Mouse (Mus musculus) limb, embryonic 12.5 days (tissue): Measurements from ENCODE around the gene Zrsr2. TPM values are rescaled to one million over a fixed set of nuclear protein-coding genes. Genes with fewer than 3 reads are reported as not detected.
A peak's percentile ranks its signal among the peaks of the same experiment; 100 is the strongest.

ENCODE experiments used
- ATAC-seq: fragments of 200-750 bp; cut with Nextera tagmentation; 2 replicates; pipeline ENCODE4 v1.8.0; 2017; ENCODE audit warnings: low read depth, moderate TSS enrichment; ENCODE audit not compliant: insufficient number of reproducible peaks, insufficient read depth, low FRiP score, low TSS enrichment
- H3K27ac ChIP-seq: fragments of 300-500 bp; sonication (generic); 2 replicates; pipeline ENCODE4 v1.5.1; 2016; ENCODE audit warnings: mild to moderate bottlenecking, moderate library complexity
- H3K27me3 ChIP-seq: fragments of 300-500 bp; sonication (generic); 2 replicates; pipeline ENCODE4 v1.6.1; 2016; ENCODE audit warnings: mild to moderate bottlenecking, moderate library complexity
- H3K36me3 ChIP-seq: fragments of 300-500 bp; sonication (generic); 2 replicates; pipeline ENCODE4 v1.6.1; 2016; ENCODE audit warnings: mild to moderate bottlenecking, moderate library complexity
- H3K4me1 ChIP-seq: fragments of 300-500 bp; sonication (generic); replicated peaks from 2 replicates; pipeline ENCODE4 v1.6.1; 2016
- H3K4me2 ChIP-seq: fragments of 300-500 bp; sonication (generic); 2 replicates; pipeline ENCODE4 v1.6.1; 2016; ENCODE audit warnings: mild to moderate bottlenecking, moderate library complexity
- H3K4me3 ChIP-seq: fragments of 300-500 bp; sonication (generic); replicated peaks from 2 replicates; pipeline ENCODE4 v1.5.1; 2016; ENCODE audit warnings: mild to moderate bottlenecking
- H3K9ac ChIP-seq: fragments of 300-500 bp; sonication (generic); replicated peaks from 2 replicates; pipeline ENCODE4 v1.6.1; 2016; ENCODE audit warnings: mild to moderate bottlenecking, moderate library complexity
- H3K9me3 ChIP-seq: fragments of 300-500 bp; sonication (generic); 2 replicates; pipeline ENCODE4 v1.6.1; 2016; ENCODE audit warnings: mild to moderate bottlenecking, moderate library complexity
- WGBS: fragments of 180-500 bp; shearing (Covaris S2); methylation state at CpG from one replicate; pipeline ENCODE4 v1.1.7; 2016; 5-methylcytosine and 5-hydroxymethylcytosine counted together
- polyA plus RNA-seq: library from polyadenylated mRNA; unstranded; fragments of >200 nt; fragmentation: Nextera tagmentation; extraction: Ambion mirVana; gene quantifications from 2 replicates; pipeline ENCODE4 v1.2.1, GENCODE M21; 2016

The Zrsr2 gene
- 85.8 and 94.1 TPM in 2 replicates for polyA plus RNA-seq

DNA sequence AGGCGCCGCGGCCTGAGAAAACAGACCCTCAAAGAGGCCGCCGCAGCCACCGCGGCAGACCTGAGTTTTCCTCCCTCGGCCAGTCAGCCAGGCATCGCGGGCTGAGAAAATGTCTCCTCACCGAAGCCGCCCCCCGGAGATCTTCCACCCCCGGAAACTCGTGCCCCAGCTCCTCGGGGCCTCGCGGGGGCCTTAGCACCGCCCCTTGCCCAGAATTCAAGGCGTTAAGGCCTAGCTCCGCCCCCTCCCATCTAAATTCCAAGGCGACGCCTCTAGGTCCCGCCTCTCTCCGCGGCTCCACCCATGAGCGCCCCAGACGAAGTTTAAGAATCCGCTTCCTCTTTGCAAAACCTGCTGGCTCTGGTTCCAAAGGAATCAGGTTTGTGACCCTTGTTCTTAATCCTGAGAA lies at the start of gene Zrsr2:
Gene Zrsr2 (minus strand): TSS at position 195 of the 409 bp plus-strand sequence.
- peak within 1 kb of the TSS; percentile 98 for H3K27ac ChIP-seq
- ATAC-seq = peak; percentile 93
- peak within 1 kb of the TSS; percentile 66 for H3K9ac ChIP-seq
- WGBS = 16% methylated on average over 25 of the region's 29 CpGs
- H3K36me3 ChIP-seq = peaks cover 21% of the 10 kb centered on the region
- H3K4me1 ChIP-seq = no peaks in the 10 kb centered on the region
- H3K27me3 ChIP-seq = peaks cover 28% of the 10 kb centered on the region
- peak within 1 kb of the TSS; percentile 56 for H3K4me3 ChIP-seq
- peak within 1 kb of the TSS; percentile 59 for H3K4me2 ChIP-seq
- H3K9me3 ChIP-seq = no peaks in the 10 kb centered on the region

- Histone ChIP-seq H3K27me3 (no peaks in the 10 kb centered on the region; the same call in 1 of the 2 replicates), H3K9me3 (no peaks in the 10 kb centered on the region), H3K36me3 (no peaks in the 10 kb centered on the region), H3K4me2 (no peak overlapping the region), H3K9ac (no peak overlapping the region), H3K27ac (no peak overlapping the region), H3K4me1 (no peaks in the 10 kb centered on the region), H3K4me3 (no peak overlapping the region)
- no peak for ATAC-seq
- WGBS = 30% methylated on average over 2 of the region's 2 CpGs
These were observed 46.3 kb upstream of the Zrsr2 start for GRCm38 (mm10) chrX:164004809-164005208.

- 85% methylated on average over 1 of the region's 1 CpGs for WGBS
- peaks cover 15% of the 10 kb centered on the region for H3K27me3 ChIP-seq
- H3K27ac ChIP-seq = no peak overlapping the region
- no peak overlapping the region for H3K4me3 ChIP-seq
- H3K36me3 ChIP-seq = no peaks in the 10 kb centered on the region
- H3K9me3 ChIP-seq = no peaks in the 10 kb centered on the region
- H3K9ac ChIP-seq = no peak overlapping the region
- no peaks in the 10 kb centered on the region for H3K4me1 ChIP-seq
- no peak overlapping the region for H3K4me2 ChIP-seq
- no peak for ATAC-seq
These were observed 41.4 kb upstream of the Zrsr2 start for GRCm38 (mm10) chrX:163999848-164000247.

GRCm38 (mm10) chrX:163996754-163997153 lies 38.3 kb upstream of the Zrsr2 start:
- 86% methylated on average over 3 of the region's 3 CpGs for WGBS
- Histone ChIP-seq H3K27me3 (peaks cover 17% of the 10 kb centered on the region), H3K27ac (no peak overlapping the region), H3K9me3 (no peaks in the 10 kb centered on the region), H3K36me3 (no peaks in the 10 kb centered on the region), H3K4me2 (no peak overlapping the region), H3K9ac (no peak overlapping the region), H3K4me3 (no peak overlapping the region), H3K4me1 (no peaks in the 10 kb centered on the region)
- ATAC-seq = no peak

DNA sequence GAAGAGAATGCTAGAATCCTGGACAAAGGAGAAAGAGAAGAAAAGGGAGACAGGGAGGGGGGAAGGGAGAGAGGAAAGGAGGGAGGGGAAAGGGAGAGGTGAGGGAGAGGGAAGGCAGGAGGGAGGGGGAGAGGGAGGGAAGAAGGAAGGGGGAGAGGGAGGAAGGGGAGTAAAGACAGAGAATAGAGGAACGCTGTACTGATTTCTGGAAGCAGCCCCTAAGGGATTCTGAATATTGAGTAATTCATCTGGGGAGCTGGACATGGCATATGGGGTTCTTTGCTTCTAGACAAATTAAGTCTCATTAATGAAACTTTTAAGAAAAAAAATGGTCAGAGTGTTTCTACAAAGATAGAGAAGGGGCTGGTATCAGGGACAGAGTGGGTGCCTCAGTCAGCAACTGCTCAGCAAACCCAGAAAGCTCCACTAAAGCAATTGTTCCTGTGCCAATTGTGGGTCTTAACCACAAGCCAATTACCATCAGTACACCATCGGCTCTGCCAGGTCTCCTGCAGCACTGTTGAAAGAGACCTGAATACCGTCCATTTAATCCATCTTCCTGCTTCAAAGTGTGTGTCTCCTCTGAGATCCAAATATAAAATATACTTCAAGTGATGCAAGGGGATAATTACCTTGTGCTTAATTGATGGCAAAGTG lies 29.4 kb upstream of the Zrsr2 start:
- Histone ChIP-seq H3K4me3 (no peak overlapping the region), H3K9me3 (no peaks in the 10 kb centered on the region), H3K27ac (no peak overlapping the region), H3K4me2 (no peak overlapping the region), H3K36me3 (no peaks in the 10 kb centered on the region), H3K9ac (no peak overlapping the region), H3K4me1 (no peaks in the 10 kb centered on the region), H3K27me3 (peaks cover 10% of the 10 kb centered on the region)
- 63% methylated on average over 3 of the region's 3 CpGs for WGBS
- ATAC-seq = no peak

GRCm38 (mm10) chrX:163982129-163982528 lies 23.7 kb upstream of the Zrsr2 start:
- Histone ChIP-seq H3K27me3 (peaks cover 18% of the 10 kb centered on the region), H3K4me3 (no peak overlapping the region), H3K9ac (no peak overlapping the region), H3K9me3 (no peaks in the 10 kb centered on the region), H3K27ac (peak overlapping the region; percentile 85), H3K4me2 (no peak overlapping the region), H3K4me1 (no peaks in the 10 kb centered on the region), H3K36me3 (no peaks in the 10 kb centered on the region)
- WGBS = 58% methylated on average over 6 of the region's 6 CpGs
- peak; percentile 85 for ATAC-seq

GRCm38 (mm10) chrX:163981500-163981899 lies 23.0 kb upstream of the Zrsr2 start:
- no peak overlapping the region for H3K4me2 ChIP-seq
- H3K4me3 ChIP-seq = no peak overlapping the region
- WGBS = 46% methylated on average over 4 of the region's 4 CpGs
- H3K27ac ChIP-seq = peak overlapping the region; percentile 50; the same call in 1 of the 2 replicates
- no peak for ATAC-seq
- no peaks in the 10 kb centered on the region for H3K36me3 ChIP-seq
- no peaks in the 10 kb centered on the region for H3K9me3 ChIP-seq
- peaks cover 18% of the 10 kb centered on the region for H3K27me3 ChIP-seq
- H3K9ac ChIP-seq = no peak overlapping the region
- no peaks in the 10 kb centered on the region for H3K4me1 ChIP-seq

DNA sequence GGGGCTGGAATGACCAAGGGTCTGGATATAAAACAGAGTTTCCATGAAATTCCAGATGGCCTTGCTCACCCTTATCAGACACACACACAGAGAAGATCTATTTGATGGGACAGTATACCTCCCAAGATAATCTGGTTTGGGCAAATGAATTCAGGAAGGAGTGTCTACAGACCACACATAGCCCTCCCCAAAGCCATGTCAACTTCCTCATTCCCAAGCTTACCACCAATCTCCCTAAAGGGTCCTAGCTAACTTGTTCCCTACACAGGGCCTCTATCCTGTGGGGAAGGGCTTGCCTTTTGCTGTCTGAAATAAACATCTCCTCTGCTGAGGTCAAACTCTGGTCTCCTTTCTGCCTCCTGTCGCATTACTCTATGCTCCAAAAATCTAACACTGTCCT lies 22.6 kb upstream of the Zrsr2 start:
- H3K4me3 ChIP-seq = no peak overlapping the region
- H3K9ac ChIP-seq = no peak overlapping the region
- no peak for ATAC-seq
- H3K9me3 ChIP-seq = no peaks in the 10 kb centered on the region
- H3K27me3 ChIP-seq = peaks cover 18% of the 10 kb centered on the region
- H3K36me3 ChIP-seq = no peaks in the 10 kb centered on the region
- peak overlapping the region; percentile 50; the same call in 1 of the 2 replicates for H3K27ac ChIP-seq
- no peaks in the 10 kb centered on the region for H3K4me1 ChIP-seq
- H3K4me2 ChIP-seq = no peak overlapping the region
- WGBS = 95% methylated on average over 1 of the region's 1 CpGs

DNA sequence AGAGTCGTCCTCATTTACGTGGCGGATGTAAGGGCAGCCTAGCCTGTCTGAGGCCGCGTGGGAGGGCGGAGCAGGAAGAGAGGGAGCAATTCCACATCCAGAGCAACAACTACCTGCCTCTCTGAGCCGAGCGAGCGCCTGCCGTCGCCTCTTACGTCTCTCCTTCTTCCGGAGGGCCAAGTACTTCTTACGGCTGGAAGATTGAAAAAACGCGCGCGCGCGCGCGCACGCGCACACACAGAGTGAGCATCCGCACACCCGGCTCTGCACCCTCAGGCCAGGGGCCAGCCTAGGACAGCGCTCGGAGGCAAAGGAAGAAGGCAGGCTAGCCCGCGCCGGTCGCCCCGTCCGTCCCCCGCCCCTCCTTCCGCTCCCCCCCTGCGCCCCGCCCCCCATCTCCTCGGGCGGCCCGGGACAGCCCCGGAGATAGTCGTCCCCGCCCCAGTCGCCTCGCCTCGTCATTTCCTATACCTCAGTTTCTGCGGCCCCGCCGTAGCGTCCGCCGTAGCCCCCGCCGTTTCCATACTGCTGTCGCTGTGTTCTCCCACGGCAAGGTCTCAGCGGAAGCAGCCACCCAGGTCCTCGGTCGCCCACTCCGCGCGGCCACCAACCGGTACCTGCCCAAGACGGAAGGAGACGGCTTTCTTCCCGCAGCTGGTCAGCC lies 526 bp downstream of the Zrsr2 start:
- H3K36me3 ChIP-seq = peaks cover 26% of the 10 kb centered on the region
- peak; percentile 95 for ATAC-seq
- H3K27ac ChIP-seq = peak overlapping the region; percentile 98
- peaks cover 24% of the 10 kb centered on the region for H3K27me3 ChIP-seq
- peak overlapping the region; percentile 66 for H3K9ac ChIP-seq
- no peaks in the 10 kb centered on the region for H3K9me3 ChIP-seq
- no peaks in the 10 kb centered on the region for H3K4me1 ChIP-seq
- H3K4me2 ChIP-seq = peak overlapping the region; percentile 59
- peak overlapping the region; percentile 56 for H3K4me3 ChIP-seq
- WGBS = 22% methylated on average over 27 of the region's 67 CpGs

- H3K27ac ChIP-seq = peak overlapping the region; percentile 98
- peak overlapping the region; percentile 66 for H3K9ac ChIP-seq
- no peak for ATAC-seq
- no peaks in the 10 kb centered on the region for H3K9me3 ChIP-seq
- H3K4me1 ChIP-seq = no peaks in the 10 kb centered on the region
- peak overlapping the region; percentile 56 for H3K4me3 ChIP-seq
- H3K27me3 ChIP-seq = peaks cover 21% of the 10 kb centered on the region
- peaks cover 29% of the 10 kb centered on the region for H3K36me3 ChIP-seq
- H3K4me2 ChIP-seq = peak overlapping the region; percentile 59
- 36% methylated on average over 12 of the region's 12 CpGs for WGBS
These were observed 1.1 kb downstream of the Zrsr2 start for GRCm38 (mm10) chrX:163957381-163957780.

- 80% methylated on average over 1 of the region's 1 CpGs for WGBS
- H3K36me3 ChIP-seq = peaks cover 59% of the 10 kb centered on the region
These were observed 6.8 kb downstream of the Zrsr2 start for GRCm38 (mm10) chrX:163951618-163952017.

More at GRCm38 (mm10) chrX:163951618-163952017, 6.8 kb downstream of the Zrsr2 start:
- no peak for ATAC-seq
- H3K9ac ChIP-seq = no peak overlapping the region
- no peaks in the 10 kb centered on the region; the same call in 1 of the 2 replicates for H3K27me3 ChIP-seq
- no peaks in the 10 kb centered on the region for H3K4me1 ChIP-seq
- no peaks in the 10 kb centered on the region for H3K9me3 ChIP-seq
- no peak overlapping the region for H3K4me2 ChIP-seq
- H3K27ac ChIP-seq = no peak overlapping the region
- no peak overlapping the region for H3K4me3 ChIP-seq
